Mouse (Mus musculus) left cerebral cortex, postnatal 36 days (tissue): ENCODE measurements around the gene Btbd3. TPM values are rescaled to one million over a fixed set of nuclear protein-coding genes. Genes with fewer than 3 reads are reported as not detected.

Experiments used
- DNase-seq, 2 experiments: peaks; one replicate each; pipeline ENCODE4 v3.0.0; 2021 to 2022; ENCODE audit warnings: low spot score in 2 of 2, mixed read lengths in 1 of 2
- intact Hi-C: fragments of 180-260 bp; cut with DNase I; formaldehyde crosslinking; loops from one replicate; pipeline ENCODE4 v1.15.1; 2025
- total RNA-seq, 2 experiments: library from RNA; stranded (reverse); gene quantifications; 2 replicates each; pipeline ENCODE4 v1.2.3; 2021

Btbd3 gene
- total RNA-seq, 2 experiments from 2014 or later, result 128 to 153 TPM

DNA sequence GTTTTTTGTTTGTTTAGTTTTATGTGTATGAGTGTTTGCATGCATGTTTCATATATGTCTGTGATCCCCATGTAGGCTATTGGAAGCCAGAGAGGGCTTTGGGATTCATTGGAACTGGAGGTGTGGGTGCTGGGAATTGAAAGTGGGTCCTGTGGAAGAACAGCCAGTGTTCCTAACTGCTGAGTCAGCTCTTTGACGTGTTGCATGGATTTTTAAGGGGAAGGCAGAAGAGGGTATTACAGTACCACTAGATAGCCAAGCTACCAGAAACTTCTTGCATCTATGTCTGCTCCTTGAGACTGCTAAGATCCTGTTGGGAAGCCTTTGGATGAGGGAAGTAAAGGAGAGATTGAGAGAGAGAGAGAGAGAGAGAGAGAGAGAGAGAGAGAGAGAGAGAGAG, 82.2 kb downstream of the Btbd3 start:
- no peak for DNase-seq
- intact Hi-C loops, result no loop called here

DNA sequence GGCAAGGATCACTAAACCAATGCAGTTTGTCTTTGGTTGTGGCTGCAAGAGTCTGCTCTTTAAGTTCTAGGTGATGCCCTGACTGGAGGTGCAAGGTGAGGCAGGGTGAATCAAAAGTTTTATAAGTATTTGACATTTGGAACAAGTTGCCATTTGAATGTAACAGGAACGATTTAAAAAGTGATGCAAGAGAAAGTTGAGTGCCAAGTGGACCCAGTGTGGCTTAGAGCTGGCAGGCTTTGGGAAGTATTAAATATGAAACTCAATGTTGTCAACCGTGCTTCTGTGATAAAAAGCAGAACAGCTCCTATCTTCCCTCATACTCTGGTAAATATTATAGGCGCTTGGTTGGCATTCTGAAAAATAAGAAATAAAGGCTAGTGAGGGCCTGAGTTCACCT, 99.0 kb downstream of the Btbd3 start:
- DNase-seq, result no peak
- intact Hi-C loops, result no loop called here

DNA sequence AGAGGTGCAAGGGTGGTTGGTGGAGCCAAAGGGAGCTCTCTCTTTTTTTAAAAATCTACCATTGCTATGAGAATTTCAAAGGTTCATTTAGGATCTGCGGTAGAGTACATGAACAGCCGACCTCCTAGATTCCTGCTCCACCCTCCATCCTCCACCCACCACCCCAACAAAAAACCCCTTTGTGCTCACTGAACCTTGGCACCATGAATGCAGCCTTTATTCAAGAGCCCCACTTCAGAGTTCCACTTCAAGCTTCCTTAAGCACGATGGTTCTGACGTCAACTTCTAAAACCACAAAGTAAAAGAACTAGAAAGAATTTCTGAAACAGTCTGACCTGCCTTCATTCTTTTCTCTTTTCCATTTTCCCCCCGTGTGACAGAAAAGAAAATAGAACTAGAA, 106.1 kb downstream of the Btbd3 start:
- no peak for DNase-seq
- intact Hi-C loops, result no loop called here

DNA sequence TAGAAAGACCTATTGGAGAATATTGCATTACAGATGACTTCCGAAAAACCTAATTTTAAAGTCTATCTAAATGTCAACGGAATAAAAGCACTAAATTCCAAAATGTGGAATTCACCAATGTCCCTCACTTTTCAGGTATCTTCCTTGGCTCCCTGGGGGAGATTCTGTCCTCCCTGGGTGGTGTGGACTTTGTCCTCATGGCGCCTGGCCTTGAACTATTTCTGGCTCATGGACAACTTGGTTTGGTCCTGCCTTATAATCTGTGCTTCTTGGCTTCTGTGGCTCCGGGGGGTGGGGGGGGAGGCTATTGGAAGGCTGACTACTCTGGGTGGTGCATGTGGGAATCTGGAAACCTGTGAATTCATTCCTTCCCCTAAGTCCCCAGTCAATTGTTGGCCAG, 109.0 kb downstream of the Btbd3 start:
- intact Hi-C loops, result no loop called here
- no peak for DNase-seq

DNA sequence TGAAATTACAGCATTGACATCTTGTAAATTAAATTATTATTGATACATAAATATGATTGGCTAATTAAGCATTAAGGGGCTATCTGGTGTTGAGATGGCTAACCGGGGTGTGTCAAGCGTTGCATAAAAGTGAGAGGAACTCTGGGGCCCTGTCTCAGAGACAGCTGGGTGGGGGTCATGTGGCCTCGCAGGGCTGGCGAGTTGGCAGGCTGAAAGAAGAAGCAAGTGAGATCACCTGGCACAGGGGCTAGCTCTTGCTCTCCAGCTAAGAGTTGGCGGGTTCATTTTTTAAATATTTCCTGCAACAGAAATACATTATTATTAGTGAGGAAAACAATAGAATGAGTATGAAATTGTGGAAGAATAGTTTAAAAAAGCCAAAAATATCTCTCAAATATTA, 118.2 kb downstream of the Btbd3 start:
- no peak for DNase-seq
- intact Hi-C loops, result no loop called here

DNA sequence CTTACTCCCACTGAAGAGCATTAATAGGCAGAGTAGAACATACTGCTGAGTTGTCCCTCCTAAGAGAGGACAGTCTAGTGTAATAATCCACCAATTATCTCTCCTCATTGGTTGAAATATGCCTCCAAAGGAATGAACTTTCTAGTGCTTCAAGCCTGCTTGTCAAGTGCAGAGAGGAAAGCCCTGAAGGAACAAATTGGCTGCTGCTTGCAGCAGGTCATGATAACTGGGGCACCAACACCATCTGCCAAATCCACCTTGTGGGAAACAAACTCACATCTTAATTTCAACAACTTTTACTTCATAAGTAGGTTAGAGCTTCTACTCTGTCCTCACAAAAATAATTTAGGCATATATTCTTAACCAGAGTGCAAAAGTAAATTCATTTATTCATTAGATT, 122.5 kb downstream of the Btbd3 start:
- intact Hi-C loops, result no loop called here
- DNase-seq, result no peak

DNA sequence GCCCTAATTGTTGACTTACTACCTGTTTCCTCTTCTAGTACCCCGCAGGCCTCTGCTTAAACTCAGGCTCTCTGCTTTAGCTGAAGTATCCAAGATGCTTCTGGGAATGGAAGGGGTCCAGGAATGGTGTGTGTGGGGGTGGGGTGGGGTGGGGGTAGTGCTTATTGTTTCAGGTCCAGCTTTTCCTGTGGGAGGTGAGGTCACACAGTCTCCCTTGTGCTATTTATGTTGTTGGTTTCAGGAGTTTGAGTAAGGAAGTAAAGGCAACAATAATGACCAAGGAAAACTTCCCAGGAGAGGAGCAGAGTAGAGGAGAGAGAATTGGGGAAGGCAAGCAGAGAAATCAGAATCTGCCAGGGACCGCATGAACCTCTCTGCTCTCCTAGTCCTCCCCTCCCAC, 128.4 kb downstream of the Btbd3 start:
- DNase-seq, result no peak
- intact Hi-C loops, result no loop called here

DNA sequence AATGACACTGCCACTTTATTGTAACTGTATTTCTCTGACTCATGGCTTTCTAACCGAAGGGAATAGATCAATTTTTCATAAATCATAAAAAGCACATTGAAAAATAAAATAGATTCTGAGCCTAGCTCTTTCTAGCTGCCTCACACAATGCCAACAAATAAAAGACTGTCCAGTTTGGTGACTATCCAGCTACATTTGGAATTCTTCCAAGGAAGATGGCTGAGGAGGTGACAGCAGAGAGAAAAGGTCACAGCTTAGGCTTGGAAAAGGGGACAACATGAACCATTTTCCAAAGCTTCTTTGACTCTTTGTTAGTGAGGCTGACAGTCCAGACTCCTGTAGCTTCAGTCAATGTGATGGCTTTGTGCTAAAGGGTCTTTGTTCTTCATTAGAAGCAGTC, 132.2 kb downstream of the Btbd3 start:
- intact Hi-C loops, result no loop called here
- no peak for DNase-seq

DNA sequence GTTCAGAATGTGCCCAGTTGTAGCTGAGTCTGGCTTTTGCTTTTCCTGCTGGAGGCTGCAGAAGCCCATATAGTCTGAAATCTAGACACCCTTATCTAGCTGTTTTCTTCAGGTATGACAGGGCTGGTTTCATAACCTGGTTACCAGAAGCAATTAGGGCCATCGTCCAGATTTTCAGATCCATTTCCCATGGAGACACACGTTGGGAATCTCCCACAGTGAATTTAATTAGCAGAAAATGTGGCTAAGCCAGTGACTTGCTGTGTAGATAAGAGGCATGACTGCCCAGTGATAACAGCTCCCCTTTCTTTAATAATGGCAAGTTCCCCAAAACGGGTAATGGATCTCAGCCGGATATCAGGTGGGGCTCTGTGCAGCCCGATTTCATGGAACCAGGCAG, 146.7 kb downstream of the Btbd3 start:
- no peak for DNase-seq
- intact Hi-C loops, result no loop called here

DNA sequence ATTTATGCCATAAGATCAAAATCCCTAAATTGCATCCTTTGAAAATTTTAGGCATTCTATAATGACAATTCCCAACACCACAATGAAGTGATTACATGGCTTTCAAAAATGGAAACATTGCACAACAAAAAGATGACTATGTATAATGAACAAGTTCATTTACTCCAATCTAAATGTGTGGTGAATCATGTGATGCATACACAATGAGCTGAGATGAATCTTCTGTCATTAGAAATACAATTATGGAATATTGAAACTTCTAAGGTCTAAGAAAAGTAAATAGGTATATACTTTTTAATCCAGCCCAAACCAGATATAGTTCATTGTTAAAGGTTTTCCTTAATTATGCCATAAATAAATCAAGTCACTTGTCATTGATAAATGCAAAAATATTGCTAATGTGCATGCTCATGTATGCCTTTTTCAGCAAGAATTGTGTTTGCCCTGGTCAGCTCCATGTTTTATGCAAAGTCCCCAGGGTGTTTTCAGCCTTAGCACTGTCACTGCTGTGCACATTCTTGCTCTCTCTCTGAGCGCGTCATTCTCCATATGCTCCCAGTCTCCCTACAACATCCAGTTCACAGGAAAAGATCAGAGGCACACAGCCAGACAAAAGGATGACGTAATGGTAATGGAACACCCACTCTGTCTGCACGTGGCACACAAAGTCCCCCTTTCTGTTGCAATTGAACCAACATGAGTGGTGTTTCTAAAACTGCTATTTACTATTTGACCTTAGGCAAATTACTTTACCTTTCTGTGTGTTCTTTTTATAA, 149.6 kb downstream of the Btbd3 start:
- intact Hi-C loops, result no loop called here
- peak; percentile 26 to 28 for DNase-seq

DNA sequence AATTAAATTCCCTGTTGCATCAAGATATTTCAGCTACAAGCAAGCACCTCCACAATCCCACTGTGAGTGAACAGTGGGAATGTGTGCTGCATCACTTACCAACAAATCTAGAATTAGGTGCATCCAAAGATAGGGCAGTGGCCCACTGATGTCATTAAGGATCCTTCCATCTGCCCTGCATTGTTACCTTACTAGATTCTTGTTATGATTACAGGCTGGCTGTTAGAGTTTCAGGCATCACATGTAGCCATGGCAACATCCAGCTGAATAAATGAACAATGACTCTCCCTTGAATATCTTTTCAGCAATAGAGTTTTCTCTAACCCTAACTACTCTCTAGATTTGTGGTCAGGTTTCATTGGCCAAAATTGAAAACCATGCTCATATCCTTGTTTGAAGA, 150.3 kb downstream of the Btbd3 start:
- intact Hi-C loops, result no loop called here
- no peak for DNase-seq

DNA sequence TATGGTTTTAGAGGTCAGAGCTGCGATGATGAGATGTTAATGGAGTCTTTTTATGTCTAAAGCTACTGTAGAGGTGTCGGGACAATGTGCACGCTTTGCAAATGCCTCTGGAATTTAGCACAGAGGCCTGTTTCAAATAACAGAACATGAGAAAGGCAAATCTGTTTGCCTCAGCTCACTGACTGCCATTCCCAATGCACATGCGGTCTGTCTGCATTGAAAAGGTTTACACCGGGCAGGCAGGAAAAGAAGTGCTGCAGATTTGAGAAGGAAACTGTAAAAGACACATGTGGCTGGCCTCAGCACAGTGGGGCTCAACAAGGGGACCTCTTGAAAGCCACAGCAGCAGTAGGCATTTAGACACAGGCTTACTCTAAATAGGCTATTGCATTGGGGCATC, 156.2 kb downstream of the Btbd3 start:
- DNase-seq, result no peak
- intact Hi-C loops, result no loop called here

DNA sequence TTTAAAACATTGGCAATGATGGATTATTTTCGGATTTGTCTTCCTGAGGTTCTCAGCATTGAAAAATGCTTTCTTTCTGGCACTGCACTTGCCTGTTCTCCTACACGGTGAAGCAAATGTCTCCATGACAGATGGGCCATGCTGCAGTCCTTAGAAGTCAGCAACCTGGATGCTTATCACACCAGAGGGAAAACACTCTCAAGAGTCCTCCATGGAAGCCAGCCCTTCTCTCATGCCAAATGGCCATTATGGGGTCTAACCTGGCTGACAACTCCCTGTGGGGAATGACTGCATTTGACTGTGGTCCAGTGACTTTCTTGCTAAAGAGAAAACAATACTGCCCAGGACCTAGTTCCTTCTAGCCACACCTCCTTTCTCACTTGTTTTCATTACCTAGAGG, 166.0 kb downstream of the Btbd3 start:
- DNase-seq, result no peak
- intact Hi-C loops, result no loop called here

DNA sequence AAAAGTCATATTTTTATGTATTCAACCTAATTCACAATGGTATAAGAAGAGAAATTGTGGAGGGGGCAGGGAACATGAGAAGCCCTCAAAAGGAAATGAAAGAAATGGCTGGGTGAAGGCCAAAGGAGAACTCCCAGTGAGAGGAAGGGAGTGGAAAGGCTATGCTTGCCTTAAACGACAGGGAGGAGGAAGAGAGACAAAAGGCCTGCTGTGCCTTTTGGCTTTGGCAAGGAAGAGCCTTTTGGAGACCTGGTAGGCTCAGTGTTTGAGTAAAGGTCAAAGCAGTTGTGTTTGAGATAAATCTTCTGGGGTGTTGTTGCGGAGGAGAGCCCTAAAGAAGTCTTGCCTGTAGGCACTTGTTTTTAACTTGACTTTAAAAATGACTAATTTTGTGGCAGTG, 175.6 kb downstream of the Btbd3 start:
- intact Hi-C loops, result no loop called here
- no peak for DNase-seq

DNA sequence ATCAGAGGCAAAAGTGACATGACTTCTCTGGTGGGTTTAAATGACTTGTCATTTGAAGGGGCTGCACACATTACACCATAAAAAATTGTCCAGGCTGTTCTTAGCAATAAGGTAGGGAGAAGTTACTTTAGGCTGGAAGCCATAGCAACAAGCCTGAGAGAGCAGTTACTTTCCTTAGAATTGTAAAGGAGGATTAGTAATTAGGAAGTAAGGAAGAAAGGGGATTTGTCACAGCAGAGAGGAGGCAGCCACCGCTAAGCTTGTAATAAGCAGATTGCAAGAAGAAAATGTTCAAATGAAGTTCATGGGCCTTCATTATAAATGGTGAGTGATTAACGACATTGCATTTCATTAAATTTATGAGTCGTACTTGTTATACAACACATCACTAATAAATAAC, 190.1 kb downstream of the Btbd3 start:
- intact Hi-C loops, result no loop called here
- no peak for DNase-seq

DNA sequence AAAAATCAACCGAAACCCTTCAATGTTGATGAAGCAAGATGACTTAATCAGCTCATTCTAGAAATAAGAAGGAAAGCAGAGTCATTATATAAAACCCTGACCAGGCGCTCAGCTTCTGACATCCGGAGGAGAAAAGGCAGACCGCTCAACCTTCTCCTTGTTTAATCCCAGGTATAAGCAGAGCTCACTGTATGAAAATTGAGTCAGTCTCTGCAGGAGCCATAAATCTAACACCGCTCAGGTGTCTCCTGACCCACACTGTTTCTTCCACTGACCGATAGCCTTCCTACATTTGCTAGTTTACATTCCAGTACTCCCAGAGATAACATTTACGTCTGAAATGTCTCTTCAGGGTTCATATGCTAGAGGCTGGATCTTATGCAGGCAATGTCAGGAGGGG, 190.6 kb downstream of the Btbd3 start:
- no peak for DNase-seq
- intact Hi-C loops, result no loop called here

DNA sequence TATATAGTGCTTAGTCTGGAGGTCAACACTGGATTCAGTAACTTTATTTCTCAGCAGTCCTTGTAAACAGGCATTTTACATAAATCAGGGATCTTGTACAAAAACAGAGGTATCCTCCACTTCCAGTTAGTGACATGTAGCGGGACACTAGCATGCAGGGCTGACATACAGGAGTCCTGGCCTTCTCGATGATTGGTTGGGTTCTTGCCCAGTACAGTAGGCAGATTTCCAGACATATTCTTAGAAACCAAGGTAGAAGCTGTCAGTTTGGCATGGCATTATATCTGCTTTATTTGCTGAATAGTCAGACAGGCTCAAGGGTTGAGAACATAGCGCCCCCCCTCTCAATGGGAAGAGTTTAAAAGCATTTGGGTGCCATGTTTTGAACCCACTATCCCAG, 191.3 kb downstream of the Btbd3 start:
- intact Hi-C loops, result no loop called here
- DNase-seq, result no peak

DNA sequence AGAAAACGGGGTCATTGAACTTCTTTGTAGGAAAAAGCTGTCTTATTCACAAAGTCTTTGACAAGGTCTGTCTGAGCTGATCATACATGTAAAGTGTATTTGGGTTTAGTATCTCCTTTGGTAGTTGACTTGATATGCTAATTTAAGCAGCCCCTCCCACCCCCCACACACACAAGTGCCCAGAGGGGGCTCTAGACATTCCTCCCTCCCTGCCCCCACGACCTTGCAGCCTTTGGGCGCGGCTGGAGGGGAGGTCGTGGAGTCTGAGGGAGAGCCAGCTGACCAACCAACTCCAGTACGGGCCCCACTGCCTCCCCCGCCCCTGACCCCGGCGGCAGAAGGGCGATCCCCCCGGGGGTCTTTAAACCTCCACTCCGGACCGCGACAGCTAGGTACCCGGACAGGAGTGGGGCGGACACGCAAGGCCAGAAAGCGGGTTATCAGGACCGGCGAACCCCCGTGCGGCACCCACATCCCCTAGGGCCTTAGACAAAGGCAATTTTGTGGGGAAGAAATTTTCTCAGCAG, 211.7 kb downstream of the Btbd3 start:
- intact Hi-C loops, result no loop called here
- DNase-seq, result no peak

DNA sequence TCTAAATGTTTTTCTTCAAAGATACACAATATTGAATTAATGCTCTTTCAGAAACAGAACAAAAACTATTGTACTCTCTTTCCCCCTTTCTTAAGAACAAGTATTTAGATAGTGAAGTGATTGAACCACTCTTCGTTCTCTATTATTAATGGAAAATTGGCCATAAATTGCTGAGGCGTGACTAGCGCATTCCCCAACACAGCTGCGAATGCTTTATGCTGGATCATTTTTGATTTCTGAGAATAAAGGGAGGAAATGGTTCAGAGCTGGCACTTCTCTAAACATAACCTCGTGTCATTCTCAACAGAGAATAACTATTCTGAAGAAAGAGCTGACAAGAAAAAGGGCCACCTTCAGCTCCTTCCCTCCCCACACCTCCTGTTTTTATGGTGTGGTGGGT, 217.0 kb downstream of the Btbd3 start:
- intact Hi-C loops, result no loop called here

DNA sequence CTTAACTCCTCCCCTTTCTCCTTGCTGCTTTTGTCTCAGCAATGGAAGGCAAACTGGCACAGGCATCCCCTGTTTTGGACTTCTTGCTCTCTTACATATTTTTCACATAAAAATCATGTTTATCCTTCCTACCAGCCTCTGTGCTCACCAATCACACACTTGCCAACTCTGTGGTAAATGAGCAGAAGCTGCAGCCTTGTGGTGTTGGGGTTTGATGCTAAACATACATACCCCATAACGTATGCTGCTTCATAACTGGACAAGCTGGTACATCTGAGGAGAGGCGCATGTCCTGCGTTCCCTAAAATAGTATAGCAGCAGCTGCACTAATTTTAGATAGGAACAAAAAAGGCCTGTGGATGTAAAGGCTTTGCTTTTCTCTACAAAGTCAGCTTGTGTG, 220.1 kb downstream of the Btbd3 start:
- DNase-seq, result peak; percentile 60 to 67
- intact Hi-C loops, result loop anchor here (5.0 kb wide), 1 partner anchor 141 kb away; no protein-coding TSS in a partner anchor

More for the DNA sequence above, 217.0 kb downstream of the Btbd3 start:
- no peak for DNase-seq

DNA sequence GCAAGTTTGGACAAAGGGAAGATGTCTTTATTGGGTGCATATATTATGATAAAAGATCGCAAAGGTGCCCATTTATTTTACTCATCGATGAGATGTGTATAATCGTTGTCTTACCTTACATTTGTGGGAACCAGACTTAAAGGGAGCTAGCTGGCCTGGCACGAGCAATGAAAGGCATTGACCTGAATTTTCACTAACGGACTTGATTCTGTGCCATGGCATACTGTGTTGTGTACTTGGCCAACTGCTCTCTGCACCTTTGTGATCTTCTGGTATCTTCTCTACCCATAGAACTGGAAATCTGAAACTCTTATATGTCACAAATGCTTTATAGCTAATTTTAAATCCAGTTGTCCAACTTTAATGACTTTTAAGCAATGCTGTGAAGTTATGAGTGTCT, 220.9 kb downstream of the Btbd3 start:
- no peak for DNase-seq
- intact Hi-C loops, result loop anchor here (5.0 kb wide), 1 partner anchor 140 kb away; no protein-coding TSS in a partner anchor

DNA sequence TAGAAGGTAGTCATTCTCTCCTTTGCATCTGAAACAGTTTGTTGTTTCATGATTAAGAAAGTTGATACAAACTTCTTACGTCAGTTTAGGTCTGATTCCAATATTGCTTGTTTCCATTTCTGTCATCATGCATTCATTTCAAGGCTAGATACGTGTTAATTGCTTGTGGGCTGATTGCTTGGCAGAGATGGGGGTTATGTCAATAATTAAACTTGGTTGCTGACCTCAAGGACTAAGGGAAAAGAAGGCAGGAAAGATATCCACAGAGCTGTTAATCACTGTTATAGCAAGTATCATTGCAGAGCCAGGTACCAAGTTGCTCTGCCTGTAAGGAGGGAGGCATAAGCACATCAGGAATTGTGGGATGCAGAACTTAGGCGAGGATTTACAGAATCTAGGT, 226.2 kb downstream of the Btbd3 start:
- DNase-seq, result no peak

More for the DNA sequence above, 226.2 kb downstream of the Btbd3 start:
- intact Hi-C loops, result no loop called here
